Mouse (Mus musculus) limb, embryonic 15.5 days (tissue): ENCODE measurements around the gene Spef2. TPM values are rescaled to one million over a fixed set of nuclear protein-coding genes. Genes with fewer than 3 reads are reported as not detected.
"Not testable (repeated sequence)": the region's sequence is repeated elsewhere in the genome, so short reads cannot be mapped to it uniquely, and the experiment has no call there.

Source experiments
- ATAC-seq: fragments of 200-750 bp; cut with Nextera tagmentation; 2 replicates; pipeline ENCODE4 v1.8.0; 2017; ENCODE audit warnings: low read depth, moderate TSS enrichment; ENCODE audit not compliant: insufficient number of reproducible peaks, low FRiP score, low TSS enrichment
- H3K27ac ChIP-seq: fragments of 300-500 bp; sonication (generic); 2 replicates; pipeline ENCODE4 v1.5.1; 2015; ENCODE audit warnings: moderate library complexity, mild to moderate bottlenecking, inconsistent platforms
- H3K27me3 ChIP-seq: fragments of 300-500 bp; sonication (generic); 2 replicates; pipeline ENCODE4 v1.6.1; 2015; ENCODE audit warnings: inconsistent platforms
- H3K36me3 ChIP-seq: fragments of 300-500 bp; sonication (generic); 2 replicates; pipeline ENCODE4 v1.6.1; 2015; ENCODE audit warnings: inconsistent platforms
- H3K4me1 ChIP-seq: fragments of 300-500 bp; sonication (generic); 2 replicates; pipeline ENCODE4 v1.6.1; 2015; ENCODE audit warnings: inconsistent platforms
- H3K4me2 ChIP-seq: fragments of 300-500 bp; sonication (generic); 2 replicates; pipeline ENCODE4 v1.6.1; 2015; ENCODE audit warnings: mild to moderate bottlenecking, inconsistent platforms
- H3K4me3 ChIP-seq: fragments of 300-500 bp; sonication (generic); 2 replicates; pipeline ENCODE4 v1.5.1; 2015; ENCODE audit warnings: mild to moderate bottlenecking, inconsistent platforms
- H3K9ac ChIP-seq: fragments of 300-500 bp; sonication (generic); 2 replicates; pipeline ENCODE4 v1.6.1; 2015; ENCODE audit warnings: inconsistent platforms
- H3K9me3 ChIP-seq: fragments of 300-500 bp; sonication (generic); 2 replicates; pipeline ENCODE4 v1.6.1; 2016; ENCODE audit warnings: inconsistent platforms
- WGBS: fragments of 180-500 bp; shearing (Covaris S2); methylation state at CpG from one replicate; pipeline ENCODE4 v1.1.7; 2015; 5-methylcytosine and 5-hydroxymethylcytosine counted together
- polyA plus RNA-seq: library from polyadenylated mRNA; unstranded; fragments of >200 nt; fragmentation: Nextera tagmentation; extraction: Ambion mirVana; gene quantifications from 2 replicates; pipeline ENCODE4 v1.2.1, GENCODE M21; 2015

The Spef2 gene
- polyA plus RNA-seq, 1 experiment from 2014 or later: 0.10 TPM

- Histone ChIP-seq H3K9me3 (no peaks in the 10 kb centered on the region), H3K27me3 (no peaks in the 10 kb centered on the region), H3K4me3 (no peak overlapping the region), H3K9ac (no peak overlapping the region), H3K36me3 (no peaks in the 10 kb centered on the region), H3K27ac (no peak overlapping the region), H3K4me2 (no peak overlapping the region), H3K4me1 (no peaks in the 10 kb centered on the region)
- ATAC-seq: no peak
- WGBS: 78% methylated on average over 3 of the region's 3 CpGs
These were observed 35.0 kb downstream of the Spef2 start for GRCm38 (mm10) chr15:9713707-9714106.

- H3K4me3 ChIP-seq: no peak overlapping the region
- no peaks in the 10 kb centered on the region for H3K4me1 ChIP-seq
- 84% methylated on average over 2 of the region's 2 CpGs for WGBS
- no peaks in the 10 kb centered on the region for H3K36me3 ChIP-seq
- ATAC-seq: no peak
- no peaks in the 10 kb centered on the region for H3K9me3 ChIP-seq
- H3K9ac ChIP-seq: no peak overlapping the region
- H3K27me3 ChIP-seq: no peaks in the 10 kb centered on the region
- no peak overlapping the region for H3K4me2 ChIP-seq
- no peak overlapping the region for H3K27ac ChIP-seq
These were observed 38.3 kb downstream of the Spef2 start for GRCm38 (mm10) chr15:9710330-9710729.

DNA sequence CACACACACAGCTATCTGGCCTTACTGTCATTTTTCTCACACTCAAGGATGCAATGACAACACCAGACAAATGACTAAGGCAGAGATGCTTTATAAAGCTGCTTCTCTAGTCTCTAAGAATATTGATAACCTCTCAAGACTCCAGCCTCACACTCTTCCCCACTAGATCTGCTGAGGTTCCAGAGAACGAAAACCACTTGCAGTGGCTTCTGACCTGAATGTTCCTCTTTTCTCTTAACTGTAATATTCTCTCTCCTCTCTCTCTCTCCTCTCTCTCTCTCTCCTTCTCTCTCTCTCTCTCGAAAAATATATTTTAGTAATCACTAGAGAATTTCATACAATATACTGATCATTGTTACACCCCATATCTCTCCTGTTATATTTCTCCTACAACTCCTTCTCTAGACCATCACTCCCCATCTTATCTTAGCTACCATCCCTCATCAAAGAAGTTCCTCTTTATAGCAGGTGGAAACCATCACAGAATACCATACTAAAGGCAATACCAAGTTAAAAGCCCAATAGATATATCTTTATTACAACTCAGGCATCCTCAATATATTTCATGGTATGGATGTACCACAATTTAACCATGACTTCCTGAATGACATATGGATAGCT, 42.7 kb downstream of the Spef2 start:
- H3K4me2 ChIP-seq: no peak overlapping the region
- no peaks in the 10 kb centered on the region for H3K4me1 ChIP-seq
- 76% methylated on average over 2 of the region's 2 CpGs for WGBS
- H3K9me3 ChIP-seq: no peaks in the 10 kb centered on the region
- H3K4me3 ChIP-seq: no peak overlapping the region
- ATAC-seq: no peak
- no peaks in the 10 kb centered on the region for H3K27me3 ChIP-seq
- H3K36me3 ChIP-seq: no peaks in the 10 kb centered on the region
- H3K27ac ChIP-seq: no peak overlapping the region
- no peak overlapping the region for H3K9ac ChIP-seq

DNA sequence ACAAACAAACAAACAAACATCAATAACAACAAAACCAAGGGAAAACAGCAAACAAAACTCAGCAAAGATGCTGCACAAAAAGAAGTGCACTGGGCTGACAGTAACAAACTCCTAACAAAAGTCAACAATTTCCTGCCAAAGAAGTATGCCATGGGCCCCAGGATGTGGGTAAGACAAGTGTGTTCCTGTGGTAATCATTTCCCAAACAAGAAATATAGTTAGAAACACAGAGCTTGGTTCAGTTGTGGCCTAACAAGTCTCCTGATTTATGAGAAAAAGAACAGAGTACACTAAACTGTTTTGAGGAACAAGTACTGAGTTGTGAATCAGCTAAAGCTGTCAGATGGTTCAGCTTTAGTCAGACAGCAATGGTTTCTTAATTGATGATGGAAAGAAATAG, 46.8 kb downstream of the Spef2 start:
- no peaks in the 10 kb centered on the region for H3K27me3 ChIP-seq
- no peaks in the 10 kb centered on the region for H3K4me1 ChIP-seq
- no peak overlapping the region for H3K4me3 ChIP-seq
- H3K9me3 ChIP-seq: no peaks in the 10 kb centered on the region
- no peak overlapping the region for H3K4me2 ChIP-seq
- ATAC-seq: no peak
- no peak overlapping the region for H3K27ac ChIP-seq
- H3K36me3 ChIP-seq: no peaks in the 10 kb centered on the region
- H3K9ac ChIP-seq: no peak overlapping the region

DNA sequence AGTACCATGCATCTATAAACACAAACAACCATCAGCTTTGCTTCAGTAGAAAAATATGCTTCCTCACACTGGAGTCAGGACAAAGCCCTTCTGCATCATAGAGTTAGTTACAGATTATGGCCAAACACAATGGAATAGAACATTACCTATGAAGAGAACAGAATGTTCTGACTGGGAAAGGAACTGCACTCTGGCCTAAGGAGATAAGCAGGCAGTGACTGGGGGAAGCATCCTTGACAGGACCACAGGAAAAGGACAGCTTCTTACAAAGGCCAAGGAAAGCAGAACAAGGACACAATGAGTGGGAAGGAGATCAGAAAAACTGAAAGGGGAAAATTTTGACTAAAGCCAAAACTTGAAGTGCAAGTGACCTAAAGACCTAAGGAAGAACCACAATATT, 56.9 kb downstream of the Spef2 start:
- no peak overlapping the region for H3K9ac ChIP-seq
- no peak overlapping the region for H3K4me2 ChIP-seq
- no peak overlapping the region for H3K27ac ChIP-seq
- no peaks in the 10 kb centered on the region for H3K27me3 ChIP-seq
- H3K4me1 ChIP-seq: no peaks in the 10 kb centered on the region
- no peaks in the 10 kb centered on the region for H3K36me3 ChIP-seq
- no peak for ATAC-seq
- H3K9me3 ChIP-seq: no peaks in the 10 kb centered on the region
- no peak overlapping the region for H3K4me3 ChIP-seq

DNA sequence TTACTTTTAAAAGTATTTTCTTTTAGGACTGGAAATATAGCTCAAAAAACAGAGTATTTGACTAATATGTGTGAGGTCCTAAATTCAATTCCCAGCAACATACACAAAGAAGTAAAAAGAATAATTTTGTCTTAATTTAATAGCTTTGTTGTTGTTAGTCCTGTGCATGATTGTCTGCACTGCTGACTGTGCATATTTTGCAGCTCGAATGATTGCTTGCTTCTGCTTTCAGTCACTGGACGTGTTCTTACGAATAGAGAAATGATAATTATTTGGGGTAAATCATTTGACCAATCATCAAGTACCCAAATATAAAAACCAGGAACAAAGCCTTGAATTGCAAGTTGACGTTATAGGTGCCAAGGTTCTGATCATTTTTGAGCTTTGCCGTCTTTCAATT, 57.8 kb downstream of the Spef2 start:
- no peak for ATAC-seq
- Histone ChIP-seq H3K4me1 (no peaks in the 10 kb centered on the region), H3K4me3 (no peak overlapping the region), H3K27ac (no peak overlapping the region), H3K9ac (no peak overlapping the region), H3K9me3 (no peaks in the 10 kb centered on the region), H3K27me3 (no peaks in the 10 kb centered on the region), H3K4me2 (no peak overlapping the region), H3K36me3 (no peaks in the 10 kb centered on the region)
- WGBS: 88% methylated on average over 5 of the region's 5 CpGs

GRCm38 (mm10) chr15:9690436-9690835, 58.2 kb downstream of the Spef2 start:
- H3K27ac ChIP-seq: no peak overlapping the region
- no peak for ATAC-seq
- no peak overlapping the region for H3K9ac ChIP-seq
- no peaks in the 10 kb centered on the region for H3K9me3 ChIP-seq
- no peaks in the 10 kb centered on the region for H3K4me1 ChIP-seq
- WGBS: 58% methylated on average over 1 of the region's 1 CpGs
- H3K36me3 ChIP-seq: no peaks in the 10 kb centered on the region
- H3K4me2 ChIP-seq: no peak overlapping the region
- no peak overlapping the region for H3K4me3 ChIP-seq
- H3K27me3 ChIP-seq: no peaks in the 10 kb centered on the region

GRCm38 (mm10) chr15:9683485-9683884, 65.2 kb downstream of the Spef2 start:
- WGBS: 81% methylated on average over 4 of the region's 4 CpGs
- ATAC-seq: no peak
- Histone ChIP-seq H3K9me3 (no peaks in the 10 kb centered on the region), H3K4me2 (no peak overlapping the region), H3K27me3 (no peaks in the 10 kb centered on the region), H3K4me3 (no peak overlapping the region), H3K36me3 (no peaks in the 10 kb centered on the region), H3K4me1 (no peaks in the 10 kb centered on the region), H3K9ac (no peak overlapping the region), H3K27ac (no peak overlapping the region)

- H3K9ac ChIP-seq: no peak overlapping the region
- ATAC-seq: no peak
- H3K36me3 ChIP-seq: no peaks in the 10 kb centered on the region
- WGBS: 64% methylated on average over 9 of the region's 9 CpGs
- no peak overlapping the region for H3K4me2 ChIP-seq
- H3K4me1 ChIP-seq: no peaks in the 10 kb centered on the region
- H3K9me3 ChIP-seq: no peaks in the 10 kb centered on the region
- H3K27me3 ChIP-seq: no peaks in the 10 kb centered on the region
- H3K4me3 ChIP-seq: no peak overlapping the region
- no peak overlapping the region for H3K27ac ChIP-seq
These were observed 71.2 kb downstream of the Spef2 start for GRCm38 (mm10) chr15:9677343-9678036.

GRCm38 (mm10) chr15:9668575-9668974, 80.1 kb downstream of the Spef2 start:
- WGBS: 89% methylated on average over 4 of the region's 4 CpGs
- no peaks in the 10 kb centered on the region for H3K27me3 ChIP-seq
- no peaks in the 10 kb centered on the region for H3K36me3 ChIP-seq
- no peaks in the 10 kb centered on the region for H3K9me3 ChIP-seq
- H3K4me1 ChIP-seq: no peaks in the 10 kb centered on the region
- H3K4me3 ChIP-seq: no peak overlapping the region
- H3K9ac ChIP-seq: no peak overlapping the region
- H3K27ac ChIP-seq: no peak overlapping the region
- no peak overlapping the region for H3K4me2 ChIP-seq
- ATAC-seq: no peak

- not testable (repeated sequence) for H3K27ac ChIP-seq, H3K36me3 ChIP-seq, H3K4me1 ChIP-seq, H3K4me3 ChIP-seq, H3K27me3 ChIP-seq, H3K9me3 ChIP-seq, H3K4me2 ChIP-seq, ATAC-seq, H3K9ac ChIP-seq
- WGBS: 85% methylated on average over 2 of the region's 2 CpGs
These were observed 83.7 kb downstream of the Spef2 start for GRCm38 (mm10) chr15:9664948-9665347.

GRCm38 (mm10) chr15:9661215-9661614, 87.5 kb downstream of the Spef2 start:
- Histone ChIP-seq H3K4me2 (no peak overlapping the region), H3K27me3 (no peaks in the 10 kb centered on the region), H3K4me1 (no peaks in the 10 kb centered on the region), H3K9ac (no peak overlapping the region), H3K36me3 (no peaks in the 10 kb centered on the region), H3K4me3 (no peak overlapping the region), H3K9me3 (no peaks in the 10 kb centered on the region), H3K27ac (no peak overlapping the region)
- ATAC-seq: no peak
- 74% methylated on average over 1 of the region's 1 CpGs for whole genome bisulfite sequencing

- Histone ChIP-seq H3K4me1 (no peaks in the 10 kb centered on the region), H3K4me2 (no peak overlapping the region), H3K4me3 (no peak overlapping the region), H3K27me3 (no peaks in the 10 kb centered on the region), H3K9me3 (no peaks in the 10 kb centered on the region), H3K27ac (no peak overlapping the region), H3K9ac (no peak overlapping the region), H3K36me3 (no peaks in the 10 kb centered on the region)
- no peak for ATAC-seq
- 85% methylated on average over 12 of the region's 12 CpGs for WGBS
These were observed 114.2 kb downstream of the Spef2 start for GRCm38 (mm10) chr15:9634471-9634870.
